Comparison of ENCODE assay signal across 8 mouse cellular contexts in genomic region chr16:67776091-67776490, GRCm38 (mm10).
A peak's percentile ranks its signal among the peaks of the same experiment; 100 is the strongest.
DNase-seq lines count a peak whose midpoint lies in the region; TF ChIP-seq lines count a peak whose summit lies in the region.
"Had no signal": no experiment of that assay in that cellular context is flagged by ENCODE, and none has a peak within 500 bp of the region (broad histone marks: within the 10 kb centered on the region; RNA-seq: fewer than 3 reads in every experiment).

No protein-coding gene starts in this region.

- H3K4me3 ChIP-seq in left cerebral cortex, adult 2 months, result no peak overlapping the region
- H3K4me3 ChIP-seq: erythroblast, embryonic 14.5 days had no signal

- TF ChIP-seq POLR2A in brain, embryonic 14.5 days (IDR thresholded peaks at IDR 0.05; ENCODE audit: borderline replicate concordance, extremely low read depth, insufficient read depth, insufficient read length, poor library complexity, severe bottlenecking), result no peak

- no peak overlapping the region for H3K27ac ChIP-seq in left cerebral cortex, adult 2 months

- intact Hi-C loops in left cerebral cortex, adult 2 months (cut with DNase I), result loop anchor here (5.0 kb wide), 1 partner anchor 684 kb away; no protein-coding TSS in a partner anchor

- DNase-seq in left cerebral cortex, adult 2 months (ENCODE audit: extremely low spot score in 1 of 2, low spot score in 2 of 2), result peak; percentile 11 to 16
- no peak for DNase-seq in left cerebral cortex, adult 11 months (ENCODE audit: low spot score)
- peak; percentile 14 for DNase-seq in Muller cell, postnatal 12 days (ENCODE audit: inconsistent ontology term)
- peak; percentile 47 for DNase-seq in brain, embryonic 14.5 days (ENCODE audit: low read depth)
- peak; percentile 42 for DNase-seq in hindlimb bud, embryonic 11.5 days (ENCODE audit: extremely low spot score, low read depth, low spot score)
- peak; percentile 62 for DNase-seq in lung, postnatal 36 days
- DNase-seq in gastrocnemius, adult 18-20 months (ENCODE audit: low spot score), result no peak

- peak; percentile 53 for TF ChIP-seq CTCF in left cerebral cortex, adult 2 months (IDR thresholded peaks at IDR 0.05)
- TF ChIP-seq CTCF in brain, embryonic 14.5 days (IDR thresholded peaks at IDR 0.05; ENCODE audit: borderline replicate concordance, extremely low read depth, insufficient read depth, insufficient read length), result peak; percentile 48; the same call in 1 of the 2 replicates

Comparison
In these comparisons a context has a peak if more than half of its experiments do, and no peak if none do; other contexts are left out.
1. DNase-seq: peak in left cerebral cortex, adult 2 months (2 of 2), Muller cell, postnatal 12 days (single experiment), brain, embryonic 14.5 days (single experiment), hindlimb bud, embryonic 11.5 days (single experiment) and lung, postnatal 36 days (single experiment); none in left cerebral cortex, adult 11 months (single experiment) and gastrocnemius, adult 18-20 months (single experiment).